Mouse (Mus musculus) thymus, adult 2 months (tissue): ENCODE measurements around the gene Fanca.

Source experiments
- CTCF ChIP-seq: fragments of 200-500 bp; IDR thresholded peaks from 2 replicates; pipeline ENCODE4 v1.5.1; 2012; ENCODE audit warnings: mild to moderate bottlenecking, control low read depth, low read length, moderate library complexity, borderline replicate concordance; ENCODE audit not compliant: control insufficient read depth, poor library complexity, insufficient read depth; ENCODE audit errors: extremely low read depth
- POLR2A ChIP-seq: fragments of 200-500 bp; IDR thresholded peaks from 2 replicates; pipeline ENCODE4 v1.6.1; 2012; ENCODE audit warnings: mild to moderate bottlenecking, low read length, control low read depth, moderate library complexity; ENCODE audit not compliant: control insufficient read depth, poor library complexity, insufficient read depth; ENCODE audit errors: extremely low read depth

GRCm38 (mm10) chr8:123333864-123334263 lies 15.5 kb upstream of the Fanca start:
- TF ChIP-seq POLR2A = no peak
- TF ChIP-seq CTCF = no peak
